24 mouse cellular contexts compared by ENCODE assay signal in genomic region chr6:136983201-136983600, GRCm38 (mm10). TPM values are rescaled to one million over a fixed set of nuclear protein-coding genes. Genes with fewer than 3 reads are reported as not detected.
DNase-seq lines count a peak whose midpoint lies in the region; ATAC-seq and TF ChIP-seq lines count a peak whose summit lies in the region.
"Had no signal": no experiment of that assay in that cellular context is flagged by ENCODE, and none has a peak within 500 bp of the region (broad histone marks: within the 10 kb centered on the region; RNA-seq: fewer than 3 reads in every experiment).

No protein-coding gene starts in this region.

- H3K27me3 ChIP-seq in hindbrain, embryonic 10.5 days (ENCODE audit: insufficient read depth, poor library complexity, severe bottlenecking), result no peaks in the 10 kb centered on the region
- no peaks in the 10 kb centered on the region for H3K27me3 ChIP-seq in hindbrain, postnatal 0 days (ENCODE audit: insufficient read depth, low read length)
- no peaks in the 10 kb centered on the region for H3K27me3 ChIP-seq in embryonic facial prominence, embryonic 10.5 days (replicated peaks; ENCODE audit: low read depth, poor library complexity, severe bottlenecking)
- H3K27me3 ChIP-seq: heart, embryonic 13.5 days; kidney, embryonic 15.5 days; limb, embryonic 15.5 days; midbrain, embryonic 13.5 days had no signal

- no peaks in the 10 kb centered on the region for H3K36me3 ChIP-seq in hindbrain, embryonic 10.5 days
- no peaks in the 10 kb centered on the region for H3K36me3 ChIP-seq in hindbrain, postnatal 0 days (ENCODE audit: insufficient read depth, low read length)
- H3K36me3 ChIP-seq in embryonic facial prominence, embryonic 10.5 days (replicated peaks), result no peaks in the 10 kb centered on the region
- H3K36me3 ChIP-seq: heart, embryonic 13.5 days; kidney, embryonic 15.5 days; limb, embryonic 15.5 days; midbrain, embryonic 13.5 days had no signal

- ATAC-seq in hindbrain, postnatal 0 days, result no peak
- ATAC-seq: forebrain, postnatal 0 days; hindbrain, embryonic 16.5 days; midbrain, embryonic 13.5 days had no signal

- H3K4me1 ChIP-seq in hindbrain, embryonic 10.5 days (replicated peaks), result peaks cover 21% of the 10 kb centered on the region
- H3K4me1 ChIP-seq in hindbrain, postnatal 0 days (ENCODE audit: insufficient read depth, low read length), result no peaks in the 10 kb centered on the region
- peaks cover 18% of the 10 kb centered on the region for H3K4me1 ChIP-seq in embryonic facial prominence, embryonic 10.5 days

- 53% methylated on average over 7 of the region's 7 CpGs for WGBS in hindbrain, embryonic 10.5 days
- 62% methylated on average over 7 of the region's 7 CpGs for WGBS in hindbrain, postnatal 0 days
- WGBS in embryonic facial prominence, embryonic 10.5 days, result 47% methylated on average over 7 of the region's 7 CpGs

- peak; percentile 27 for DNase-seq in hindbrain, embryonic 10.5 days (ENCODE audit: low spot score)
- DNase-seq in hindbrain, postnatal 0 days (ENCODE audit: low spot score), result no peak
- DNase-seq in 416B (ENCODE audit: low read depth), result peak; percentile 40
- DNase-seq in ES-CJ7 (ENCODE audit: low read depth, low spot score), result peak; percentile 74
- peak; percentile 29 for DNase-seq in embryonic facial prominence, embryonic 10.5 days (ENCODE audit: low spot score)
- no peak for DNase-seq in urinary bladder, postnatal 36 days (ENCODE audit: low spot score in 2 of 2)
- DNase-seq in left cerebral cortex, adult 2 months (ENCODE audit: extremely low spot score in 1 of 2, low spot score in 2 of 2), result no peak
- DNase-seq: cerebellum, adult 18-20 months; cerebellum, postnatal 36 days; forebrain, postnatal 0 days; heart, postnatal 36 days; layer of hippocampus, postnatal 36 days; lung, postnatal 36 days had no signal

- TF ChIP-seq CTCF in hindbrain, postnatal 0 days (IDR thresholded peaks at IDR 0.05; ENCODE audit: low read depth), result no peak
- no peak for TF ChIP-seq CTCF in left cerebral cortex, adult 2 months (IDR thresholded peaks at IDR 0.05)

- intact Hi-C loops in left cerebral cortex, adult 2 months (cut with DNase I), result loop anchor here (5.0 kb wide), 1 partner anchor 121 kb away; no protein-coding TSS in a partner anchor

- no peak overlapping the region for H3K9ac ChIP-seq in hindbrain, postnatal 0 days (replicated peaks; ENCODE audit: low read length)
- H3K9ac ChIP-seq: forebrain, postnatal 0 days; heart, embryonic 13.5 days; kidney, embryonic 15.5 days; limb, embryonic 15.5 days; midbrain, embryonic 13.5 days had no signal

- H3K9me3 ChIP-seq in hindbrain, embryonic 10.5 days, result no peaks in the 10 kb centered on the region
- H3K9me3 ChIP-seq in hindbrain, postnatal 0 days (ENCODE audit: low read length), result no peaks in the 10 kb centered on the region
- no peaks in the 10 kb centered on the region for H3K9me3 ChIP-seq in embryonic facial prominence, embryonic 10.5 days
- H3K9me3 ChIP-seq: heart, embryonic 13.5 days; kidney, embryonic 15.5 days; limb, embryonic 15.5 days; midbrain, embryonic 13.5 days had no signal

- no peak overlapping the region for H3K4me2 ChIP-seq in hindbrain, postnatal 0 days (ENCODE audit: low read depth, low read length)
- H3K4me2 ChIP-seq: heart, embryonic 13.5 days; kidney, embryonic 15.5 days; limb, embryonic 15.5 days; midbrain, embryonic 13.5 days had no signal

- H3K4me3 ChIP-seq in hindbrain, embryonic 10.5 days, result no peak overlapping the region
- no peak overlapping the region for H3K4me3 ChIP-seq in hindbrain, postnatal 0 days (ENCODE audit: low read length)
- H3K4me3 ChIP-seq in embryonic facial prominence, embryonic 10.5 days, result no peak overlapping the region
- H3K4me3 ChIP-seq in left cerebral cortex, adult 2 months, result no peak overlapping the region
- H3K4me3 ChIP-seq: heart, embryonic 13.5 days; kidney, embryonic 15.5 days; limb, embryonic 15.5 days; midbrain, embryonic 13.5 days had no signal

- H3K27ac ChIP-seq in hindbrain, embryonic 10.5 days, result no peak overlapping the region
- H3K27ac ChIP-seq in hindbrain, postnatal 0 days, result no peak overlapping the region
- no peak overlapping the region for H3K27ac ChIP-seq in embryonic facial prominence, embryonic 10.5 days (replicated peaks)
- H3K27ac ChIP-seq in left cerebral cortex, adult 2 months, result no peak overlapping the region
- H3K27ac ChIP-seq: heart, embryonic 13.5 days; kidney, embryonic 15.5 days; limb, embryonic 15.5 days; midbrain, embryonic 13.5 days; stomach, postnatal 0 days had no signal

RNA-seq across cellular contexts. Expression of gene Arhgdib, which starts 41.5 kb away (rescaled TPM):
- 26.5 and 35.2 TPM in 2 replicates for polyA plus RNA-seq in hindbrain, embryonic 10.5 days (2016; fragmentation: Nextera tagmentation; extraction: Ambion mirVana)
- 7.2 and 12.8 TPM in 2 replicates for total RNA-seq in hindbrain, postnatal 0 days (2014; rRNA removed)
- 17.3 and 18.8 TPM in 2 replicates for polyA plus RNA-seq in hindbrain, postnatal 0 days (2015; fragmentation: Nextera tagmentation; extraction: Ambion mirVana)
- polyA plus RNA-seq in embryonic facial prominence, embryonic 10.5 days (2016; fragmentation: Nextera tagmentation; extraction: Ambion mirVana), result 32.1 and 39.3 TPM in 2 replicates
- 10 to 100 TPM; 10.2 to 13.0 TPM for total RNA-seq in left cerebral cortex, adult 2 months (2021)

RNA-seq across cellular contexts. Expression of gene Pde6h, which starts 59.6 kb away (rescaled TPM):
- not detected in 2 replicates for polyA plus RNA-seq in hindbrain, embryonic 10.5 days (2016; fragmentation: Nextera tagmentation; extraction: Ambion mirVana)
- not detected in 2 replicates for total RNA-seq in hindbrain, postnatal 0 days (2014; rRNA removed)
- polyA plus RNA-seq in hindbrain, postnatal 0 days (2015; fragmentation: Nextera tagmentation; extraction: Ambion mirVana), result 0.76 and 1.3 TPM in 2 replicates
- not detected in 2 replicates for polyA plus RNA-seq in embryonic facial prominence, embryonic 10.5 days (2016; fragmentation: Nextera tagmentation; extraction: Ambion mirVana)
- 1 to 10 TPM; 1.6 to 3.0 TPM for total RNA-seq in left cerebral cortex, adult 2 months (2021)
- total RNA-seq: adrenal gland, adult 18-20 months; adrenal gland, postnatal 4 days; heart, postnatal 36 days had no signal
- polyA plus RNA-seq: embryonic facial prominence, embryonic 14.5 days; heart, embryonic 13.5 days; liver, embryonic 16.5 days; midbrain, embryonic 13.5 days; neural tube, embryonic 14.5 days had no signal

Comparison
In these comparisons a context has a peak if more than half of its experiments do, and no peak if none do; other contexts are left out.
1. DNase-seq: peak in hindbrain, embryonic 10.5 days (single experiment), 416B (single experiment), ES-CJ7 (single experiment) and embryonic facial prominence, embryonic 10.5 days (single experiment); none in hindbrain, postnatal 0 days (single experiment), urinary bladder, postnatal 36 days (0 of 2) and left cerebral cortex, adult 2 months (0 of 2).